Mouse (Mus musculus) C2C12 (cell line): Measurements from ENCODE around the gene Bmper.

Source experiments
- CTCF ChIP-seq: IDR thresholded peaks from one replicate; pipeline ENCODE4 v1.5.1; 2011; ENCODE audit not compliant: control insufficient read depth, insufficient read depth, insufficient read length
- MAX ChIP-seq: IDR thresholded peaks from one replicate; pipeline ENCODE4 v1.6.1; 2011; ENCODE audit warnings: mild to moderate bottlenecking, control low read depth
- MYOD1 ChIP-seq: IDR thresholded peaks from one replicate; pipeline ENCODE4 v1.6.1; 2011; ENCODE audit warnings: low read depth; ENCODE audit not compliant: control insufficient read depth, insufficient read length
- MYOG ChIP-seq: IDR thresholded peaks from one replicate; pipeline ENCODE4 v1.6.1; 2011; ENCODE audit not compliant: control insufficient read depth, insufficient read length; ENCODE audit errors: extremely low read depth
- USF1 ChIP-seq: IDR thresholded peaks from one replicate; pipeline ENCODE4 v1.6.1; 2011; ENCODE audit warnings: low read depth, mild to moderate bottlenecking, control low read depth, moderate library complexity

DNA sequence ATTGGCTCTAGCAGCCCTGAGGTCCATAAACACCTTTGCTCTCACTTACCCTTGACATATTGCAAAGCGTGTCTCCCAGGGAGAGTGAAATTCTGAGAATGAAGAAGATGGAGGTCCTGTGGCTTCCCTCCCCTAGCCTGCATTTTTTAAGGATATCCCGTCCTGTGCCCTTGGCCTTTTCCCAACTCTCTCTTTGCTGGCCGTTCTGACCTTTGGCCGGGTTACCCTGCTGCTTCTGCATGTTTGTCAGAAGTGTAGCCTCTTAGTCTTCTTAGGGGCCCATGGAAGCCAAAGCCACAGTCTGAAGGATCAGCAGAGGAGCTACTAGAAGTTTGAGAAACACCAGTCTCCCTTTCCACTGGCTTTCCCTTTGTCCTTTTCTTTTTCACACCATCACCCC is 82.8 kb downstream of the Bmper start:
- TF ChIP-seq CTCF (no peak), MYOD1 (no peak), MAX (no peak), MYOG (no peak), USF1 (no peak)
